Mouse (Mus musculus): ENCODE measurements at regions not wholly inside any gene's neighbourhood (a gene's known extent, or its start where the extent isn't known, plus 50 kb on each side); places are given as distances from the start of the nearest gene placed in this dataset.

DNA sequence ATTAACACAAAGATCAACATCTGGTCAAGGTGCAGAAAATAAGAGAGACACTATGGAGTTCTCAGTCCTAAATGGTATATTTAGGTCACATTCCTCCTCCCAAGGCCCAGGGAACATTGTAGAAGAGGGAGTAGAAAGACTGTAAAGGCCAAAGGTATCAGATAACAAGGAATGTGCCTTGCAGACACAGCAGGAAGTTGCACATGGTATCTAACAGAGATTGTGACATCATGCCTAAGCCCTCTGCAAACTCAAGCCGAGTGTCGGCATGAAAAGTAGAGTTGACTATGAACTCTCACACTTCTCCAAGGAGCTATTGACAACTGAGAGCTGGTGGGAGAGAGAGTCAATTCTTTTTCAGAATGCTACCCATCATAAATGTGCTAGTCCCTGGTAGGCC is 598.7 kb downstream of the Hs3st4 start:
- TF ChIP-seq ETS1 (IDR thresholded peaks at IDR 0.05; ENCODE audit: low read depth, low read length), result no peak
- no peak for TF ChIP-seq USF1 (IDR thresholded peaks at IDR 0.05; ENCODE audit: low read depth, low read length)
- no peak for TF ChIP-seq CTCF (IDR thresholded peaks at IDR 0.05 in 2 of 3, conservative IDR thresholded peaks at IDR 0.05 in 1 of 3; ENCODE audit: control insufficient read depth in 1 of 3, insufficient read depth in 1 of 3, low read depth in 2 of 3, low read length in 3 of 3, poor library complexity in 1 of 3, severe bottlenecking in 1 of 3)
- no peak for TF ChIP-seq ZNF384 (IDR thresholded peaks at IDR 0.05; ENCODE audit: low read depth, low read length)
- TF ChIP-seq POLR2A (IDR thresholded peaks at IDR 0.05; ENCODE audit: control insufficient read depth in 1 of 2, insufficient read depth in 1 of 2, low read depth in 1 of 2, low read length in 2 of 2, poor library complexity in 1 of 2), result no peak
- no peak for TF ChIP-seq TCF12 (IDR thresholded peaks at IDR 0.05; ENCODE audit: low read depth, low read length)

All from MEL (cell line).